Mouse (Mus musculus): ENCODE measurements around the gene Uckl1. TPM values are rescaled to one million over a fixed set of nuclear protein-coding genes. Genes with fewer than 3 reads are reported as not detected.

Uckl1 gene
- polyA plus RNA-seq, 1 experiment from 2014 or later, result 61.3 TPM

DNA sequence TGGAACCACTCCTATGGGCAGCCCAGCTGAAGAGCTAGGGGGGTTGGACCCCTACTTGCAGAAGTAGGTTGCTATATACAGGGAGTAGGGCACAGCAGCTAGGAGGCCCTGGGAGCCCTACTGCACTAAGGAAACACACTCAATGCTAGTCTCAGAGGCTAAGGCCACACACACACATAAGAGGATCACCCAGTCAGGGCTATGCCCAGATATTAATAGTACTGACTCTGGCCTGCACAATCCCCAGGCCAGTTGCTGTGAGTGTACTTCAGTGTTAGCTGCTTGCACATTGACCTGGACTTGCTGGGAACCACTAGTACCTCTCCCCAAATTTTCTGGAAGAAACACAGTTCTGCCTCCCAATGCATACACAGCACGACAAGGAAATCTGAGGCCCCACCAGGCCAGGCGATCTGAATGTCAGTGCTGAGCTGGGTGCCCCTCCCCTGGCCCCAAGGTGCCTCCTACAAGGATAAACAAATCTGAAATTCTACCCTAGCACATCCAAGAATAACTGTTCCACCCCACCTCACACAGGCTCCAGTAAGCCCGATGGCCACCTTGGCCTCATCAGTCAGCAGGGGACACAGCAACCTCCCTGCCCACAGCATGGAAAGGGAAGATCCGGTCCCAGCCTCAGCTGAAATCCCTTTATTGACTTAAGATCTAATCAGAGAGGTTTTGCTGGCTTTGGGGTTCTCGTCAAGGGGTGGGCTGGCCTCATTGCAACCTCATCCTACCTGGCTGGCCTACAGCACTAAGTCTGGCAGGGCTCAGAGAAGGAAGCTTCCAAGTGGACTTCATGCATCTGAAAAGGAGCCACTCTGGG lies 5.7 kb downstream of the Uckl1 start:
- H3K27me3 ChIP-seq (ENCODE audit: control insufficient read depth, insufficient read depth, low read length), result no peaks in the 10 kb centered on the region
- no peak overlapping the region for H3K27ac ChIP-seq (ENCODE audit: low read depth, low read length)
- H3K9me3 ChIP-seq (ENCODE audit: control insufficient read depth, low read length), result no peaks in the 10 kb centered on the region
- H3K4me1 ChIP-seq (ENCODE audit: control insufficient read depth, insufficient read depth, low read length), result peaks cover 24% of the 10 kb centered on the region
- no peak for ATAC-seq (ENCODE audit: low read depth)
- no peak overlapping the region for H3K4me3 ChIP-seq (ENCODE audit: low read depth, low read length)
- no peak overlapping the region for H3K9ac ChIP-seq (replicated peaks; ENCODE audit: low read depth, low read length)
- WGBS, result 88% methylated on average over 5 of the region's 5 CpGs
- H3K4me2 ChIP-seq (ENCODE audit: low read depth, low read length), result no peak overlapping the region
- peaks cover 8% of the 10 kb centered on the region; the same call in 1 of the 2 replicates for H3K36me3 ChIP-seq (ENCODE audit: control insufficient read depth, insufficient read depth, low read length)

DNA sequence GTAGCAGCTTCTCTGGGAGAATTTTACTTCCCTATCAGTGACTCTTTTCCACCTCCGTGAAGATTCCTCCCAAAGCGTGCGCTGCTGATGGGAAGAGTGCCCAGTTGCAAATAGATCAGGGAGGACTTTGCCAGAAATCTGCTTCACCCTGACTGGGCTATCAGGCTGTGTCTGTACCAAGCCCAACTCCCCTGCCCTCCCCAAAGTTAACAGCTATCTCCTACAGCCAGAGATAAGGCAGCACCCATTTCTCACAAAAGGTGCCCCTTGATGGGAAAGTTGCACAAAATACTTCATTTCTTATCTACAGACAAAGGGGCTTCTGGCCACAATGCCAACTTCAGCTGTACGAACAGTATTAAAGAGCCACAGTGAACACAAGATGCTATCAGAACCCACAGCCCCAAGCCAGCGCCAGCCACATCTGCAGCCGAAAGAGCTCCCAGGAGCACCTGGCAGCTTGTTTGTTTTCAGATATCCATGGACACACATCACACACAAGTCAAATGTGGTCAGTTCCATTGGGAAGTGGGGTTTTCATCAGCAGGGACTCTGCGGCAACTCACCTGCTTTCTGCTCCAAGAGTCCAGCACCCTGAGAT lies 6.6 kb downstream of the Uckl1 start:
- no peaks in the 10 kb centered on the region for H3K9me3 ChIP-seq (ENCODE audit: control insufficient read depth, low read length)
- H3K4me2 ChIP-seq (ENCODE audit: low read depth, low read length), result no peak overlapping the region; the same call in 1 of the 2 replicates
- H3K27ac ChIP-seq (ENCODE audit: low read depth, low read length), result no peak overlapping the region
- no peak overlapping the region for H3K9ac ChIP-seq (replicated peaks; ENCODE audit: low read depth, low read length)
- H3K4me1 ChIP-seq (ENCODE audit: control insufficient read depth, insufficient read depth, low read length), result peaks cover 24% of the 10 kb centered on the region
- H3K36me3 ChIP-seq (ENCODE audit: control insufficient read depth, insufficient read depth, low read length), result no peaks in the 10 kb centered on the region
- H3K27me3 ChIP-seq (ENCODE audit: control insufficient read depth, insufficient read depth, low read length), result no peaks in the 10 kb centered on the region
- 81% methylated on average over 7 of the region's 7 CpGs for WGBS
- no peak overlapping the region for H3K4me3 ChIP-seq (ENCODE audit: low read depth, low read length)
- ATAC-seq (ENCODE audit: low read depth), result no peak

DNA sequence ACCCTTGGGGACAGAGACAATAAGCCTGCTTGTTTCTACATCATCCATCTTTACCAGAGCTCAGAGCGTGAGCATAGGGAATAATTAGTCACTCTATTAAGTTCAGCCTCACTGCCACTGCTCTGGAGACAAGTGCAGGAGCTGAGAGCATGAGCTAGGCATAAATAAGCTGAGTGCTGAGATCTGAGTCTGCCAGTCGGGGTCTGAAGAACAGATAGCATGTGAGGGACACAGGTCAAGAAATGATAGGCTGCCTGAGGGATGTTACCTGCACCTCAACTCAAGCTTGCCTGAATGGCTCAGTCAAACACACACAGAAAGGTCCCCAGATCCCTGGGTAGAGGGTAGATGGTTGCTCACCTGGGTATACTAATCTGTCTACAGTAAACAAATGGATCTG lies 7.6 kb downstream of the Uckl1 start:
- WGBS, result 45% methylated on average over 2 of the region's 2 CpGs
- H3K4me3 ChIP-seq (ENCODE audit: low read depth, low read length), result no peak overlapping the region
- H3K9ac ChIP-seq (replicated peaks; ENCODE audit: low read depth, low read length), result no peak overlapping the region
- no peaks in the 10 kb centered on the region for H3K27me3 ChIP-seq (ENCODE audit: control insufficient read depth, insufficient read depth, low read length)
- H3K27ac ChIP-seq (ENCODE audit: low read depth, low read length), result no peak overlapping the region
- no peaks in the 10 kb centered on the region for H3K36me3 ChIP-seq (ENCODE audit: control insufficient read depth, insufficient read depth, low read length)
- no peak for ATAC-seq (ENCODE audit: low read depth)
- H3K4me1 ChIP-seq (ENCODE audit: control insufficient read depth, insufficient read depth, low read length), result peaks cover 20% of the 10 kb centered on the region
- no peak overlapping the region for H3K4me2 ChIP-seq (ENCODE audit: low read depth, low read length)
- no peaks in the 10 kb centered on the region for H3K9me3 ChIP-seq (ENCODE audit: control insufficient read depth, low read length)

DNA sequence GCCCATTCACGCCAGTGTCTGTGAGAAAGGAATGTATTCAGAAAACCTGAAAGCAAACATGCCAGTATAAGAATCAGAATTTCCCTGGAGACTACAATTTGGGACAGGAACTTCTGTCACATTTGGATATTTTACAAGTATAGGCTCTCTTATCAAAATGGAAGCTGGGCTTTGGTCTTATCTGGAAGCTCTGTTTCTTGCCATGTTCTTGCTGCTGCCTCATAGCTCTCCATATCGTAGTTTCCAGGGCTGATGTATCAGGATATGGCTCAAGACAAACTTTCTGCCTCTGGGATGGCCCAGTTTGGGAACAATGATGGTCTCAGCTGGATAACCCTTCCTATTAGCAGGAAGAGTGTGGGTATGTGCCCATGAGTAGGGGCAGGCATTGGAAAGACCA lies 8.1 kb downstream of the Uckl1 start:
- Histone ChIP-seq H3K9ac (replicated peaks; ENCODE audit: low read depth, low read length) (no peak overlapping the region), H3K36me3 (ENCODE audit: control insufficient read depth, insufficient read depth, low read length) (no peaks in the 10 kb centered on the region), H3K9me3 (ENCODE audit: control insufficient read depth, low read length) (no peaks in the 10 kb centered on the region), H3K27me3 (ENCODE audit: control insufficient read depth, insufficient read depth, low read length) (no peaks in the 10 kb centered on the region), H3K4me2 (ENCODE audit: low read depth, low read length) (no peak overlapping the region), H3K27ac (ENCODE audit: low read depth, low read length) (no peak overlapping the region), H3K4me3 (ENCODE audit: low read depth, low read length) (no peak overlapping the region), H3K4me1 (ENCODE audit: control insufficient read depth, insufficient read depth, low read length) (peaks cover 19% of the 10 kb centered on the region)
- ATAC-seq (ENCODE audit: low read depth), result no peak
- 91% methylated on average over 2 of the region's 2 CpGs for WGBS

DNA sequence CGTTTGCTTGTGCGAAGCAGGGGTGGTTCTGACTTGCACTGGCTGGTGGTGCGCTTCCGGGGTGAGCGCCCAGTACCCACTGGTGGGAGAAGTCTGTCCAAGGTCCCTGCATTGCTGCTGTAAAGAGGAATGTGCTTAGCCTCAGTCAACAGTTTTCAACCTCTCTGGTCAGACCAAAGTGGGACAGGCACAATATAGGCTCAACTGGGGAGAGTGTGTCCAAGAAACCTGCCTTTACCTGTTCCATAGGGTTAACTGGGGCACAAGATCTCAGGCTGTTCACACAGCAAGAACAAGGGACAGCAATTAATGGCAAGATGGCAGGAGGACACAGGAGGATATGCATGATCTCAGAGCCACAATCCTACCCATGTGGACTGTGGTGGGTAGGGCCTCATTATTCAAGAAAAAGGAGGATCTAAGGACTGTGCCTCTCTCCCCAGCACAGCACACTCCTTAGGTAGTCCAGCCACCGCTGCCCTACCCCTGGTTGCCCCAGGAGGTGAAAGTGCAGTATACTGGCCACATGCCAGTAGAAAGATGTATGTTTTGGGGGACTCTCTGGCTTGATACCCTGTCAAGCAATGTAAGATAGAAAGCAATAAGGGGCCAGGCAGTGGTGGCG lies 9.7 kb downstream of the Uckl1 start:
- H3K27ac ChIP-seq (ENCODE audit: low read depth, low read length), result no peak overlapping the region
- no peaks in the 10 kb centered on the region for H3K27me3 ChIP-seq (ENCODE audit: control insufficient read depth, insufficient read depth, low read length)
- H3K9ac ChIP-seq (replicated peaks; ENCODE audit: low read depth, low read length), result no peak overlapping the region
- no peak overlapping the region for H3K4me3 ChIP-seq (ENCODE audit: low read depth, low read length)
- WGBS, result 96% methylated on average over 7 of the region's 7 CpGs
- no peaks in the 10 kb centered on the region for H3K9me3 ChIP-seq (ENCODE audit: control insufficient read depth, low read length)
- H3K4me2 ChIP-seq (ENCODE audit: low read depth, low read length), result no peak overlapping the region
- H3K36me3 ChIP-seq (ENCODE audit: control insufficient read depth, insufficient read depth, low read length), result no peaks in the 10 kb centered on the region
- ATAC-seq (ENCODE audit: low read depth), result no peak
- peaks cover 10% of the 10 kb centered on the region for H3K4me1 ChIP-seq (ENCODE audit: control insufficient read depth, insufficient read depth, low read length)

DNA sequence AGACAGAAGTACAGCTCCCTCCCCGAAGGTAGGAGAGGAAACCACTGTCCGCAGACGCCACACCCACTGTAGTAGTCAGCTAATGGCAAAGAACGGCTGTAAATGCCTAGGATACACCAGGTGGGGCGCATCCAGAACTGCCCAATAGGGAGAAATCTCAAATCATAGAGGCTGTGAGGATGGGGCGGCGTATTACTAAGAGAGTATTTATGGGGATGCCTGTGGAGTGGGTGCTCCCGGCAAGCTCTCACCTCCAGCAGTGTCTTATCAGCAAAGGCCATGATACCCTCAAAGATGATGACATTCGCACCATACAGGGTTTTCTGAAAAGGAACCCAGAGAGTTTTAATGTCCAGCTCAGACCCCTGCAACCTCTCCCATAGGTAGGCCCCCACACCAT lies 10.7 kb downstream of the Uckl1 start:
- ATAC-seq (ENCODE audit: low read depth), result no peak
- Histone ChIP-seq H3K9ac (replicated peaks; ENCODE audit: low read depth, low read length) (no peak overlapping the region), H3K27ac (ENCODE audit: low read depth, low read length) (no peak overlapping the region), H3K4me2 (ENCODE audit: low read depth, low read length) (no peak overlapping the region), H3K27me3 (ENCODE audit: control insufficient read depth, insufficient read depth, low read length) (no peaks in the 10 kb centered on the region), H3K9me3 (ENCODE audit: control insufficient read depth, low read length) (no peaks in the 10 kb centered on the region), H3K36me3 (ENCODE audit: control insufficient read depth, insufficient read depth, low read length) (no peaks in the 10 kb centered on the region), H3K4me3 (ENCODE audit: low read depth, low read length) (no peak overlapping the region), H3K4me1 (ENCODE audit: control insufficient read depth, insufficient read depth, low read length) (peaks cover 10% of the 10 kb centered on the region)
- 93% methylated on average over 9 of the region's 9 CpGs for WGBS

DNA sequence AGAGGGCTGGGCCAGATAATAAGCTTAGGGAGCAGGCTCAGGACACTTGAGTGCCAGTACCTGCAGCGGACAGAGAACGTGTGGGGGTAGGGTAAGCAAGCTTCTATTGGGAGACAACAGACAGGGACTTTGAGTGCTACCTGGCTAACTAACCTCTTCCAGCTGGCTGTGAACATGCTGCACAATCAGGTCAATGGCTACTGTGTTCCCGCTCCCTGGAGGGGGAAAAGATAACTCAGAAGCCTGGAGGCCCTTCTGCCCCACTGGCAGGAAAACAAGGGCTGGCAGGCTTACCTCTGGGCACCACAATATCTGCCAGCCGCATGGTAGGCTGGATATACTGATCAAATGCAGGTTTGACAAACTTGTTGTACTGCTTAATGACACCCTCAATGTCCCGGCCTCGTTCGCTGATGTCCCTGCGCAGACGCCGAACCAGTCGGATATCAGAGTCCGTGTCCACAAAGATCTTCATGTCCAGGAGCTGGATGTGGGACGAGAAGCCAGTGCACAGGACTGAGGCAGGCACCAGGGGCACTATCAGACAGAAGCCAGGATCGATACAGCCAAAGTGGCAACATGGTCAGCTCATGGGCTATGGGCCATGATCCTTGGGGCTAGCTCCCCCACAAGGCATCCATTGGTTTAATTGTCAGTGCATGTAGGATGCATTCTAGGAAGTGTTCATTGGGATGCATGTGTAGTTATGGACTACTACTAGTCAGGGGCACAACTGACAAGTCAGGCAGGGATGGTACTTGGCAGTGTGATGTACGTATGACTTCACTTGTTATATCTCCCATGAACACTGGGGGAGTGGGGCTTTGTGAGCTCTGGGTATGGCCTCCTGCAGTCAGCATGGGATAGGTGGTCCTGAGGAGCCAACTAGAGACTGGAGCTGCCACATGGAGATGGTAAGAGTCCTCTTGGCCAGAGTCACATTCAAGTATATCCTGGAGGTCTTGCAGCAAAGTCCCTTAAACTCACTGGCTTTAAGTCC lies 11.5 kb downstream of the Uckl1 start:
- no peak for ATAC-seq (ENCODE audit: low read depth)
- Histone ChIP-seq H3K9ac (replicated peaks; ENCODE audit: low read depth, low read length) (no peak overlapping the region), H3K4me1 (ENCODE audit: control insufficient read depth, insufficient read depth, low read length) (peaks cover 10% of the 10 kb centered on the region), H3K4me2 (ENCODE audit: low read depth, low read length) (no peak overlapping the region), H3K36me3 (ENCODE audit: control insufficient read depth, insufficient read depth, low read length) (no peaks in the 10 kb centered on the region), H3K27me3 (ENCODE audit: control insufficient read depth, insufficient read depth, low read length) (no peaks in the 10 kb centered on the region), H3K27ac (ENCODE audit: low read depth, low read length) (no peak overlapping the region), H3K4me3 (ENCODE audit: low read depth, low read length) (no peak overlapping the region), H3K9me3 (ENCODE audit: control insufficient read depth, low read length) (no peaks in the 10 kb centered on the region)
- WGBS, result 94% methylated on average over 15 of the region's 15 CpGs

DNA sequence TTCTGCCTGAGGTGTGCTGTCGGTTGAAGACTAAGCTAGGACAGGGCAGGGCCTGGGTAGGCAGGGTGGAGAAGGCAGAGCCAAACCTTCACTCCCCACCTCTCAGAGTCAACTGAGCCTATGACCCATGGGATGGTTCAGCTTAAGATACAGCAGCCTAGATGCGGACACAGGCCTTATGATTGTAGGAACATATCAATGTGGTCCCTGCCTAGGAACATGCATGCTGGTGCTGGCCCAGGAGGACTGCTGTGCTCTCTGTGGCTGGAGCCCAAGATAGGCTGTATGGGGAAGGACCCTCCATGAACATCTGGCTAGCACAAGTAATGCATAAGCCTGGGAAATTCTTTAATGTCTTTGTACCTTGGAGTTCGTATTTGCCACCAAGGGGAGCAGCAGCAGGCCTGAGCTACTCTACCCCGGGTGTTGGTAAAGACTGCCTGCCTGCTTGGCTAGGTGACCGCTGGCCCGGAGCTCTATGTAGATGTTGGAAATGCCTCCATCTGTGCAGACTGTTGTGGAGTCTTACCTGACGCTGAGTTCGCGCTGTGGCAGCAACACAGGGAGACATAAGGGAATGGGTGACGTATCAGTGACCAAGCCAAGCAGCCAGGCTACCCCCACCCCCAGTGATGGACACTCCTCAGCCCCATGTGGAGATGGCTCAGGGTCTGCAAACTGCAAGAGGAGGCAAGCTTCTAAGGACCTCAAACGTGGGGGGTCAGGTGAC lies 12.6 kb downstream of the Uckl1 start:
- Histone ChIP-seq H3K9me3 (ENCODE audit: control insufficient read depth, low read length) (no peaks in the 10 kb centered on the region), H3K9ac (replicated peaks; ENCODE audit: low read depth, low read length) (no peak overlapping the region), H3K36me3 (ENCODE audit: control insufficient read depth, insufficient read depth, low read length) (no peaks in the 10 kb centered on the region), H3K4me1 (ENCODE audit: control insufficient read depth, insufficient read depth, low read length) (peaks cover 5% of the 10 kb centered on the region), H3K27ac (ENCODE audit: low read depth, low read length) (no peak overlapping the region), H3K27me3 (ENCODE audit: control insufficient read depth, insufficient read depth, low read length) (no peaks in the 10 kb centered on the region), H3K4me3 (ENCODE audit: low read depth, low read length) (no peak overlapping the region), H3K4me2 (ENCODE audit: low read depth, low read length) (no peak overlapping the region)
- ATAC-seq (ENCODE audit: low read depth), result no peak
- WGBS, result 91% methylated on average over 11 of the region's 11 CpGs

Data from neural tube, embryonic 14.5 days (tissue).